Mouse (Mus musculus) cortical plate, adult 2 months (tissue): ENCODE results near the gene Ncam1.

Experiments used
- CTCF ChIP-seq: fragments of 200-500 bp; IDR thresholded peaks from 2 replicates; pipeline ENCODE4 v1.5.1; 2011; ENCODE audit warnings: mild to moderate bottlenecking, control low read depth, low read length; ENCODE audit not compliant: insufficient read depth; ENCODE audit errors: extremely low read depth
- POLR2A ChIP-seq: fragments of 200-500 bp; IDR thresholded peaks from 2 replicates; pipeline ENCODE4 v1.6.1; 2011; ENCODE audit warnings: mild to moderate bottlenecking, low read length, control low read depth; ENCODE audit not compliant: insufficient read depth; ENCODE audit errors: extremely low read depth

DNA sequence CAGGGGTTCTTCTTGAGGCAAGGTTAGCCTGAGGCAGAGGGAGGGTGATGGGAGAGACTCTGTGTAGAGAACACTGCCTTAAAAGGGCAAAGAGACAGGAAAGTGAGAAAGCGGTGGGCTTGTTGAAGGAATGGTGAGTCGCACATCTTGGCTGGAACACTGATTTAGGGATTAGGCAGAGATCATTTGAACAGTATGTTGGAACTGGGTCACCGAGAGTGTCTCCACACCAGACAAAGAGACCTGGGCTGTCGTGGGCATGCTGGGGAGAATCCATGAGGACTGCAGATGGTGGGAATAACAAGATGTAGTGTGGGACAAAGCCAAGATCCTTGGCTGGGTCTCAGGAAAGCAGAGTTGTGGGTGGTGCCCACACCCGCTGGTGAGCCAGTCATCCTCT, 76.0 kb downstream of the Ncam1 start:
- TF ChIP-seq CTCF, result no peak
- TF ChIP-seq POLR2A, result no peak
